Mouse (Mus musculus) kidney, postnatal 10 days (tissue): ENCODE measurements around the gene Kif27.
"Not testable (repeated sequence)": the region's sequence is repeated elsewhere in the genome, so short reads cannot be mapped to it uniquely, and the experiment has no call there.

Source experiments
- DNase-seq: peaks from one replicate; pipeline ENCODE4 v3.0.0; 2021; ENCODE audit warnings: mixed read lengths

The Kif27 gene

GRCm38 (mm10) chr13:58358629-58359303 lies at the start of gene Kif27:
Gene Kif27 (minus strand): TSS chr13:58359122.
- DNase-seq = peak; percentile 91

GRCm38 (mm10) chr13:58403243-58403642 lies 44.3 kb upstream of the Kif27 start, which contains the start of gene Hnrnpk:
Gene Hnrnpk (minus strand): TSS chr13:58403343.
- DNase-seq = not testable (repeated sequence)

- DNase-seq = no peak
These were observed 43.8 kb upstream of the Kif27 start for GRCm38 (mm10) chr13:58402744-58403110.

- DNase-seq = peak; percentile 98
These were observed 43.3 kb upstream of the Kif27 start, which contains the start of gene Rmi1 for GRCm38 (mm10) chr13:58402003-58402743. Gene Rmi1 (plus strand): TSS chr13:58402248.

GRCm38 (mm10) chr13:58401135-58402002 lies 42.4 kb upstream of the Kif27 start:
- DNase-seq = peak; percentile 92

GRCm38 (mm10) chr13:58400576-58400975 lies 41.7 kb upstream of the Kif27 start:
- no peak for DNase-seq

- DNase-seq = no peak
These were observed 38.7 kb upstream of the Kif27 start for GRCm38 (mm10) chr13:58397651-58398050.

- DNase-seq = not testable (repeated sequence)
These were observed 35.5 kb upstream of the Kif27 start for GRCm38 (mm10) chr13:58394392-58394791.

GRCm38 (mm10) chr13:58389324-58389951 lies 30.5 kb upstream of the Kif27 start:
- no peak for DNase-seq

- DNase-seq = no peak
These were observed 29.5 kb upstream of the Kif27 start for GRCm38 (mm10) chr13:58388379-58388778.

GRCm38 (mm10) chr13:58387948-58388347 lies 29.0 kb upstream of the Kif27 start:
- DNase-seq = peak; percentile 87

- DNase-seq = no peak
These were observed 26.6 kb upstream of the Kif27 start for GRCm38 (mm10) chr13:58385547-58385920.

- peak; percentile 80 for DNase-seq
These were observed 26.0 kb upstream of the Kif27 start, which contains the start of gene 2210016F16Rik for GRCm38 (mm10) chr13:58384779-58385546. Gene 2210016F16Rik (minus strand): TSS chr13:58385225.

GRCm38 (mm10) chr13:58384371-58384770 lies 25.4 kb upstream of the Kif27 start:
- no peak for DNase-seq

GRCm38 (mm10) chr13:58373153-58373470 lies 14.2 kb upstream of the Kif27 start:
- DNase-seq = no peak

- DNase-seq = no peak
These were observed 13.6 kb upstream of the Kif27 start for GRCm38 (mm10) chr13:58372278-58373152.

GRCm38 (mm10) chr13:58368835-58369234 lies 9.9 kb upstream of the Kif27 start:
- no peak for DNase-seq

- DNase-seq = no peak
These were observed 8.7 kb upstream of the Kif27 start for GRCm38 (mm10) chr13:58367641-58368040.

- DNase-seq = no peak
These were observed 7.5 kb upstream of the Kif27 start for GRCm38 (mm10) chr13:58366373-58366772.

GRCm38 (mm10) chr13:58365179-58365578 lies 6.3 kb upstream of the Kif27 start:
- not testable (repeated sequence) for DNase-seq
